ENCODE assay signal across 22 mouse cellular contexts in the genomic region with DNA sequence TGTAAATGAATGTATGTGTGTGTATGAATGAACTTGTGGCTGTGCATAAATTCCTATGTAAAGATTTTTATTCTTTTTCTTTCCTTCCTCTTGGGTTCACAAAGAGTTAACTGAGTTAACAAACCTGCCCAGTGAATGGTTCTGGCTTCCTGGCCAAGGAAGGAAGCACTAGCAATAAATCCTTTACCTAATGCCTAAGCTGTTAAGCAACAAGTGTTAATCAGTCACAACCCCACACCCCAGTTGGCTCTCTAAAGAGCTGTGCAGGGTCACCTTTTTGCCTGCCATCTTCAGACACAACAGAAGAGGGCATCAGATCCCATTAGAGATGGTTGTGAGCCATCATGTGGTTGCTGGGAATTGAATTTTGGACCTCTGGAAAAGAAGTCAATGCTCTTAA.
"Had no signal": no experiment of that assay in that cellular context is flagged by ENCODE, and none has a peak within 500 bp of the region (broad histone marks: within the 10 kb centered on the region; RNA-seq: fewer than 3 reads in every experiment).

No protein-coding gene starts in this region.

- H3K9ac ChIP-seq: heart, embryonic 12.5 days; hindbrain, embryonic 13.5 days; hindbrain, embryonic 15.5 days; limb, embryonic 12.5 days; liver, embryonic 13.5 days; liver, embryonic 15.5 days; liver, postnatal 0 days had no signal

- H3K27me3 ChIP-seq: heart, embryonic 12.5 days; hindbrain, embryonic 13.5 days; hindbrain, embryonic 15.5 days; limb, embryonic 12.5 days; liver, embryonic 13.5 days; liver, embryonic 15.5 days had no signal

- DNase-seq: gastrocnemius, adult 2 months; gastrocnemius, postnatal 10 days; gastrocnemius, postnatal 25 days; heart, adult 18-20 months; heart, postnatal 10 days; heart, postnatal 4 days; kidney, postnatal 25 days; liver; liver, embryonic 13.5 days; liver, postnatal 0 days had no signal

- H3K4me1 ChIP-seq: heart, embryonic 10.5 days; heart, embryonic 12.5 days; hindbrain, embryonic 13.5 days; hindbrain, embryonic 15.5 days; limb, embryonic 10.5 days; limb, embryonic 12.5 days; liver, embryonic 13.5 days; liver, embryonic 15.5 days had no signal

- H3K36me3 ChIP-seq: heart, embryonic 10.5 days; heart, embryonic 12.5 days; hindbrain, embryonic 13.5 days; hindbrain, embryonic 15.5 days; limb, embryonic 10.5 days; limb, embryonic 12.5 days; liver, embryonic 13.5 days; liver, embryonic 15.5 days had no signal

- H3K9me3 ChIP-seq: heart, embryonic 10.5 days; heart, embryonic 12.5 days; hindbrain, embryonic 13.5 days; hindbrain, embryonic 15.5 days; limb, embryonic 10.5 days; limb, embryonic 12.5 days; liver, embryonic 13.5 days; liver, embryonic 15.5 days had no signal

- ATAC-seq: forebrain, embryonic 16.5 days; hindbrain, postnatal 0 days; intestine, embryonic 16.5 days; liver, postnatal 0 days had no signal

- H3K4me3 ChIP-seq: gastrocnemius, adult 2 months; heart, embryonic 10.5 days; heart, embryonic 12.5 days; hindbrain, embryonic 13.5 days; hindbrain, embryonic 15.5 days; left cerebral cortex, adult 2 months; limb, embryonic 10.5 days; limb, embryonic 12.5 days; liver, embryonic 13.5 days; liver, embryonic 15.5 days had no signal

- H3K27ac ChIP-seq: gastrocnemius, adult 2 months; heart, embryonic 10.5 days; hindbrain, embryonic 13.5 days; hindbrain, embryonic 15.5 days; hindbrain, postnatal 0 days; left cerebral cortex, adult 2 months; limb, embryonic 10.5 days; limb, embryonic 12.5 days; liver, embryonic 13.5 days; liver, embryonic 15.5 days had no signal

- H3K4me2 ChIP-seq: heart, embryonic 12.5 days; hindbrain, embryonic 13.5 days; hindbrain, embryonic 15.5 days; limb, embryonic 12.5 days; liver, embryonic 11.5 days; liver, embryonic 13.5 days; liver, embryonic 15.5 days had no signal
